Mouse (Mus musculus) MEL (cell line): Measurements from ENCODE around the gene Traf5. TPM values are rescaled to one million over a fixed set of nuclear protein-coding genes. Genes with fewer than 3 reads are reported as not detected.

Experiments used
- DNase-seq: peaks from one replicate; pipeline ENCODE4 v3.0.0; 2011; ENCODE audit warnings: low read depth, low spot score
- H3K27ac ChIP-seq: 2 replicates; pipeline ENCODE4 v1.5.1; 2012; ENCODE audit warnings: low read depth, mild to moderate bottlenecking, control low read depth, low read length, moderate library complexity; ENCODE audit not compliant: control insufficient read depth
- H3K27me3 ChIP-seq, 2 experiments: fragments of 150-350 bp in 1 of 2; sonication (generic) in 1 of 2; 2 replicates each; pipeline ENCODE4 v1.6.1; 2012; ENCODE audit warnings: low read length in 2 of 2, mild to moderate bottlenecking in 2 of 2, improper control_type of control experiment in 1 of 2, moderate library complexity in 1 of 2; ENCODE audit not compliant: insufficient read depth in 2 of 2, control insufficient read depth in 1 of 2
- H3K36me3 ChIP-seq, 2 experiments: 2 replicates each; pipeline ENCODE4 v1.6.1; 2012 to 2014; ENCODE audit warnings: low read length in 2 of 2, improper control_type of control experiment in 1 of 2, inconsistent platforms in 1 of 2, mild to moderate bottlenecking in 1 of 2; ENCODE audit not compliant: insufficient read depth in 2 of 2, control insufficient read depth in 1 of 2
- H3K4me1 ChIP-seq, 2 experiments: fragments of 150-350 bp in 1 of 2; sonication (generic) in 1 of 2; 2 replicates each; pipeline ENCODE4 v1.6.1; 2012; ENCODE audit warnings: low read length in 2 of 2, improper control_type of control experiment in 1 of 2, mild to moderate bottlenecking in 1 of 2; ENCODE audit not compliant: insufficient read depth in 2 of 2, control insufficient read depth in 1 of 2
- H3K4me3 ChIP-seq, 2 experiments: fragments of 150-350 bp in 1 of 2; sonication (generic) in 1 of 2; 2 replicates each; pipeline ENCODE4 v1.5.1; 2012; ENCODE audit warnings: low read depth in 2 of 2, low read length in 2 of 2, mild to moderate bottlenecking in 2 of 2, moderate library complexity in 2 of 2, control low read depth in 1 of 2, improper control_type of control experiment in 1 of 2; ENCODE audit not compliant: control insufficient read depth in 1 of 2, insufficient read depth in 1 of 2
- H3K79me2 ChIP-seq: 2 replicates; pipeline ENCODE4 v1.6.1; 2012; ENCODE audit warnings: mild to moderate bottlenecking, low read length, moderate library complexity; ENCODE audit not compliant: control insufficient read depth, poor library complexity, insufficient read depth
- H3K9ac ChIP-seq: 2 replicates; pipeline ENCODE4 v1.6.1; 2012; ENCODE audit warnings: low read depth, mild to moderate bottlenecking, control low read depth, low read length, moderate library complexity; ENCODE audit not compliant: control insufficient read depth, poor library complexity, severe bottlenecking
- H3K9me3 ChIP-seq: fragments of 150-350 bp; sonication (generic); replicated peaks from 2 replicates; pipeline ENCODE4 v1.6.1; 2012; ENCODE audit warnings: mild to moderate bottlenecking, low read length, improper control_type of control experiment, moderate library complexity; ENCODE audit not compliant: insufficient read depth
- BHLHE40 ChIP-seq: IDR thresholded peaks from 2 replicates; pipeline ENCODE4 v1.6.1; 2012; ENCODE audit warnings: low read depth, mild to moderate bottlenecking, inconsistent platforms, low read length, improper control_type of control experiment, borderline replicate concordance
- CHD2 ChIP-seq: IDR thresholded peaks from 2 replicates; pipeline ENCODE4 v1.6.1; 2011; ENCODE audit warnings: low read length, improper control_type of control experiment
- CTCF ChIP-seq, 3 experiments: IDR thresholded peaks in 2 of 3; conservative IDR thresholded peaks in 1 of 3; 2 replicates each; pipeline ENCODE4 v1.5.1; 2011 to 2012; ENCODE audit warnings: low read length in 3 of 3, low read depth in 2 of 3, mild to moderate bottlenecking in 2 of 3, improper control_type of control experiment in 1 of 3, inconsistent platforms in 1 of 3, mixed read lengths in 1 of 3, moderate library complexity in 1 of 3; ENCODE audit not compliant: control insufficient read depth in 1 of 3, insufficient read depth in 1 of 3, poor library complexity in 1 of 3, severe bottlenecking in 1 of 3
- ELF1 ChIP-seq: IDR thresholded peaks from 2 replicates; pipeline ENCODE4 v1.6.1; 2014; ENCODE audit warnings: low read depth, mild to moderate bottlenecking, inconsistent platforms, low read length, improper control_type of control experiment, moderate library complexity
- EP300 ChIP-seq, 2 experiments: IDR thresholded peaks; 2 replicates each; pipeline ENCODE4 v1.6.1; 2011; ENCODE audit warnings: improper control_type of control experiment in 2 of 2, low read length in 2 of 2, low read depth in 1 of 2, mild to moderate bottlenecking in 1 of 2
- ETS1 ChIP-seq: IDR thresholded peaks from 2 replicates; pipeline ENCODE4 v1.6.1; 2012; ENCODE audit warnings: low read depth, mild to moderate bottlenecking, inconsistent platforms, low read length, improper control_type of control experiment, moderate library complexity
- GABPA ChIP-seq: IDR thresholded peaks from 2 replicates; pipeline ENCODE4 v1.6.1; 2012; ENCODE audit warnings: low read depth, mild to moderate bottlenecking, inconsistent platforms, low read length, improper control_type of control experiment, moderate library complexity
- MAZ ChIP-seq: IDR thresholded peaks from 2 replicates; pipeline ENCODE4 v1.6.1; 2012; ENCODE audit warnings: low read depth, mild to moderate bottlenecking, inconsistent platforms, low read length, improper control_type of control experiment
- MXI1 ChIP-seq: IDR thresholded peaks from 2 replicates; pipeline ENCODE4 v1.6.1; 2011; ENCODE audit warnings: mild to moderate bottlenecking, low read depth, low read length, improper control_type of control experiment
- MYB ChIP-seq: IDR thresholded peaks from 2 replicates; pipeline ENCODE4 v1.6.1; 2011; ENCODE audit warnings: mild to moderate bottlenecking, low read depth, low read length, improper control_type of control experiment
- POLR2AphosphoS5 ChIP-seq: IDR thresholded peaks from 2 replicates; pipeline ENCODE4 v1.6.1; 2012; ENCODE audit warnings: low read depth, borderline replicate concordance, mild to moderate bottlenecking, inconsistent platforms, low read length, moderate library complexity, mixed read lengths
- RAD21 ChIP-seq: IDR thresholded peaks from 2 replicates; pipeline ENCODE4 v1.6.1; 2011; ENCODE audit warnings: mild to moderate bottlenecking, low read depth, low read length, improper control_type of control experiment
- SIN3A ChIP-seq: IDR thresholded peaks from 2 replicates; pipeline ENCODE4 v1.6.1; 2012; ENCODE audit warnings: low read length, improper control_type of control experiment, inconsistent platforms
- SMC3 ChIP-seq: IDR thresholded peaks from 2 replicates; pipeline ENCODE4 v1.6.1; 2011; ENCODE audit warnings: low read depth, low read length, improper control_type of control experiment
- TAL1 ChIP-seq: IDR thresholded peaks from 2 replicates; pipeline ENCODE4 v1.6.1; 2012; ENCODE audit warnings: mild to moderate bottlenecking, inconsistent platforms, low read length, moderate library complexity, mixed read lengths
- TBP ChIP-seq: IDR thresholded peaks from 2 replicates; pipeline ENCODE4 v1.8.0; 2011; ENCODE audit warnings: low read depth, low read length, improper control_type of control experiment
- TCF12 ChIP-seq: IDR thresholded peaks from 2 replicates; pipeline ENCODE4 v1.6.1; 2014; ENCODE audit warnings: low read depth, mild to moderate bottlenecking, inconsistent platforms, low read length, improper control_type of control experiment, moderate library complexity
- UBTF ChIP-seq: IDR thresholded peaks from 2 replicates; pipeline ENCODE4 v1.6.1; 2012; ENCODE audit warnings: low read depth, mild to moderate bottlenecking, inconsistent platforms, low read length, improper control_type of control experiment, moderate library complexity, borderline replicate concordance; ENCODE audit not compliant: insufficient read depth
- USF1 ChIP-seq: IDR thresholded peaks from 2 replicates; pipeline ENCODE4 v1.6.1; 2014; ENCODE audit warnings: low read depth, mild to moderate bottlenecking, inconsistent platforms, low read length, improper control_type of control experiment, moderate library complexity
- ZC3H11A ChIP-seq: IDR thresholded peaks from 2 replicates; pipeline ENCODE4 v1.6.1; 2012; ENCODE audit warnings: low read depth, mild to moderate bottlenecking, inconsistent platforms, low read length, improper control_type of control experiment
- ZKSCAN1 ChIP-seq: IDR thresholded peaks from 2 replicates; pipeline ENCODE4 v1.6.1; 2012; ENCODE audit warnings: low read depth, mild to moderate bottlenecking, inconsistent platforms, low read length, improper control_type of control experiment, moderate library complexity
- polyA plus RNA-seq, 2 experiments: library from polyadenylated mRNA; stranded (reverse) in 1 of 2; unstranded in 1 of 2; fragments of >175 nt in 1 of 2; fragments of >200 nt in 1 of 2; gene quantifications; 2 replicates each; pipeline versions ENCODE4 v1.2.1 to v1.2.4; 2012; ENCODE audit warnings: low replicate concordance in 2 of 2, low read depth in 1 of 2; ENCODE audit not compliant: insufficient read length in 2 of 2, insufficient read depth in 1 of 2, missing spikeins in 1 of 2
- total RNA-seq: library from RNA; depleted of rRNA; stranded (reverse); fragments of 300-350 nt; gene quantifications from 2 replicates; pipeline ENCODE4 v1.2.3, GENCODE M21; 2012

Gene Traf5
- total and polyA plus RNA-seq, 3 experiments: 4.0 to 7.3 TPM; not detected in 1

DNA sequence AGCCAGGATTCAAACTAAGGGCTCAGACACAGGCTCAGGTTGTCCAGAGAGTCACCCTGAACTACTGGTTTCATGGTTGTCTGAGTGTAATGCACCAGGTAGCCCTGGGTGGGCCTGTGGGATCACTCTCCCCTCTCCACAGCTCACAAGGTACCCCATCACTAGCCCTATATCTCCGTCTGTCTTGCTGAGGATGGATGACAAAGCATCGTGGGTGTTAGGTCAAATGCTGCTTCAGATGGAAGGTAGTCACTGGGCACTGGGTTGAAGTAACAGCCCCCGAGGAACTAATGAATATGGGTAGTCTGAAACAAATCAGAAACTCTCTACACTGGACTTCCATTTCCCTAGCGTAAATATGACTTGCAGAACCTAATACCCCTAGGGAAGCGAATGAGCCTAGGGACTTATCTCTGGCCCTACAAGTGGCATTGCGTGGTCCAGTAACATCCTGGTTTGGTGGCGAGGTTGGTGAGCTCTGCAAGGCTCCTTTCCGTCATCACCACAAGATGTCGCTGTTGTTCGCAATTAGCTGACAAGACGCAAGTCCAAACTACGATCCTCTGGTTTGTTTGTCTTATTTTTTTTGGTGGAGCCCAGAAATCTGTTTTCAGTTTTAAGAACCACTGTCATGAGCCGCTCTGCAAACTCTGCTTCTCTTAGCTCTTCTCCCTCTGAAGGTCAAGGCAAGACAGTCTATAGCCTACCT lies 127.4 kb downstream of the Traf5 start (continued):
- TF ChIP-seq POLR2AphosphoS5 (no peak), TAL1 (no peak), USF1 (no peak), MAZ (no peak), TCF12 (no peak), TBP (no peak), EP300 (IDR thresholded peaks at IDR 0.05; ENCODE audit: low read depth in 1 of 2, low read length in 2 of 2) (no peak)

- H3K4me3 ChIP-seq: no peak overlapping the region
- no peak overlapping the region for H3K27ac ChIP-seq
- no peaks in the 10 kb centered on the region for H3K9me3 ChIP-seq
- peaks cover 0 to 3% of the 10 kb centered on the region in 2 experiments; a peak in 3 of 4 replicates for H3K27me3 ChIP-seq
- H3K36me3 ChIP-seq: 0 out of 4 replicates have a peak, but pooled peaks cover 0 to 3% of the 10 kb centered on the region in 2 experiments
- H3K9ac ChIP-seq: no peak overlapping the region
- peak; percentile 84 for DNase-seq
- TF ChIP-seq SIN3A (0 out of 2 replicates have a peak, but pooled peaks have one; percentile 26), CHD2 (no peak), RAD21 (peak; percentile 59), ETS1 (no peak), CTCF (IDR thresholded peaks at IDR 0.05 in 2 of 3, conservative IDR thresholded peaks at IDR 0.05 in 1 of 3; ENCODE audit: control insufficient read depth in 1 of 3, insufficient read depth in 1 of 3, low read depth in 2 of 3, low read length in 3 of 3, poor library complexity in 1 of 3, severe bottlenecking in 1 of 3) (peak; percentile 62 to 95 (median 94)), MXI1 (0 out of 2 replicates have a peak, but pooled peaks have one; percentile 5), ELF1 (no peak), GABPA (0 out of 2 replicates have a peak, but pooled peaks have one; percentile 30), BHLHE40 (no peak), UBTF (no peak), ZKSCAN1 (no peak), SMC3 (peak; percentile 97), ZC3H11A (peak; percentile 70), EP300 (IDR thresholded peaks at IDR 0.05; ENCODE audit: low read depth in 1 of 2, low read length in 2 of 2) (no peak; a peak in 1 of 4 replicates), MYB (no peak)
- H3K4me1 ChIP-seq: 0 out of 4 replicates have a peak, but pooled peaks cover 0 to 3% of the 10 kb centered on the region in 2 experiments
- H3K79me2 ChIP-seq: no peaks in the 10 kb centered on the region
Measured at GRCm38 (mm10) chr1:191963948-191964772, 128.2 kb downstream of the Traf5 start.
